Mouse (Mus musculus) cerebral cortex, adult 2 months (tissue): ENCODE results near the gene S1pr5.

Experiments used
- WGBS: fragments of 180-500 bp; shearing (Covaris S2); methylation state at CpG from one replicate; pipeline ENCODE4 v1.1.7; 2018; 5-methylcytosine and 5-hydroxymethylcytosine counted together

Gene S1pr5

GRCm38 (mm10) chr9:21248326-21248725, at the start of gene S1pr5:
Gene S1pr5 (minus strand): TSS chr9:21248443.
- WGBS: 5% methylated on average over 30 of the region's 30 CpGs

DNA sequence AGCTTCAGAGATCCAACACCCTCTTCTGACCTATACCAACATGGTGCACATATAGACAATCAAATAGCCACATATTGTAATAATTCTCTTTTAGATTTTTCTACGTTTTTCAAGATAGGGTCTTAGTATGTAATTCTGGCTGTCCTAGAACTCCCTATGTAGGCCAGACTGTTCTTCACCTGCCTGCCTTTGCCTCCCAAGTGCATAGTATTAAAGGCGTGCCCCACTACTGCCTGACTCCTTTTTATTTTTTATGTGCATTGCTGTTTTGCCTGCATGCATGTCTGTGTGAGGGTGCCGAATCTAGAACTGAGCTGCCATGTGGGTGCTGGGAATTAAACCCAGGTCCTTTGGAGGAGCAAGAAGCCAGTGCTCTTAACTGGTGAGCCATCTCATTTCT, 44.0 kb upstream of the S1pr5 start:
- WGBS: 95% methylated on average over 3 of the region's 3 CpGs

DNA sequence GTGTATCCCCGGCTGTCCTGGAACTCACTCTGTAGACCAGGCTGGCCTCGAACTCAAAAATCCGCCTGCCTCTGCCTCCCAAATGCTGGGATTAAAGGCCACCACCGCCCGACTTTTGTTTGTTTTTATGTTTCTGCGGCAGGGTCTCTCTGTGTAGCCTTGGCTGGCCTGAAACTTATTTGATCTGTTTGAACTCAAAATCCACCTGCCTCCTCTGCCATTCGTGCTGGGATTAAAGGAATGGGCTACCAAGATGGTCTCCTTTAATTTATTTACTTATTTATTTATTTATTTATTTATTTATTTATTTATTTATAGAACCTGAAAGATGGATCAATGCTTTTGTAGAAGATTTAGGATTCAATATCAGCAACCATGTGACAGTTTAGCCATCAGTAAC, 43.6 kb upstream of the S1pr5 start:
- WGBS: 14% methylated on average over 7 of the region's 7 CpGs

DNA sequence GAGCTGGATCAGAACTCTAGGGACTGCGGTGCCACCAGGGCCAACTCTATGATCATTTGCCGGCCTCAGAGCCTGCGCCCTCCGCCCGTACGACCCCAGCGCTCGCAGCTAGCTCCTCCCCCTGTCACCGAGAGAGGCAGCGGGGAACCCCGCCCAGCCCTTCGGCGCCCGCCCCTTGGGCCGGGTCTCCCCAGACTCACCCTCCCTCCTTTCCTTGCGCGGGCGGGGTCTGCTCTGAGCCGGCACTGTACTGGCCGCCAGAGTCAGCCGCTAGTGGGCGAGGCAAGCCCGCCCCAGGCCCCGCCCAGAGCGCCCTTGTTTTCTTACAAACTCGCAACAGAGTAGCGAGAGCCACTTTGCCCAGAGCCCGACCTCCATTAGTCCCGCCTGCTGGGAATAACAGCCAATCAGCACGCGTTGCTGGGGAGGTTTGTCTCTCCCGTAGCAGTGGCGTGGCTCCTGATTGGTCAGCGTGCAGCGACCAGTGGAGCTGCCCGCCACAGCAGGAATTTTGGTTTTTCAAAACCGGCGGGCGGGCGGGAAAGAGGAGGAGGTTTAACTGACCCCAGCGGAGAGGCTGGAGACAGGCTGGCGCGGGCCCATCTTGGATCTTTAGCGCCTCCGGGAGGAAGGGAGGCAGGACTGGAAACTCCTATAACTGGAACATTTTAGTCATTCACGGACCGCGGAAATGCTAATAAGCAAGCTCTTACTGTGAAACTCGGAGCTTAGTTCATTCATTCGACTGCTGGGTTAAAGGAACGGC, 43.0 kb upstream of the S1pr5 start, which contains the start of gene Cdkn2d:
Cdkn2d (minus strand) TSS at position 386 of the 766 bp plus-strand sequence.
- under 1% methylated on average over 50 of the region's 51 CpGs for WGBS

- under 1% methylated on average over 20 of the region's 20 CpGs for WGBS
These were observed 42.3 kb upstream of the S1pr5 start for GRCm38 (mm10) chr9:21290589-21290988.

- WGBS: 76% methylated on average over 2 of the region's 2 CpGs
These were observed 41.1 kb upstream of the S1pr5 start for GRCm38 (mm10) chr9:21289337-21289671.

- 71% methylated on average over 13 of the region's 13 CpGs for WGBS
These were observed 40.4 kb upstream of the S1pr5 start for GRCm38 (mm10) chr9:21288404-21289336.

- WGBS: under 1% methylated on average over 59 of the region's 59 CpGs
These were observed 39.5 kb upstream of the S1pr5 start, which contains the start of gene Kri1 for GRCm38 (mm10) chr9:21287571-21288402. Gene Kri1 (minus strand): TSS chr9:21287969.

- WGBS: 41% methylated on average over 3 of the region's 3 CpGs
These were observed 38.5 kb upstream of the S1pr5 start for GRCm38 (mm10) chr9:21286753-21287152.

GRCm38 (mm10) chr9:21283994-21284393, 35.8 kb upstream of the S1pr5 start:
- 86% methylated on average over 3 of the region's 3 CpGs for WGBS

GRCm38 (mm10) chr9:21283591-21283990, 35.3 kb upstream of the S1pr5 start:
- WGBS: 89% methylated on average over 5 of the region's 5 CpGs

GRCm38 (mm10) chr9:21277776-21278175, 29.5 kb upstream of the S1pr5 start:
- WGBS: 91% methylated on average over 5 of the region's 5 CpGs

DNA sequence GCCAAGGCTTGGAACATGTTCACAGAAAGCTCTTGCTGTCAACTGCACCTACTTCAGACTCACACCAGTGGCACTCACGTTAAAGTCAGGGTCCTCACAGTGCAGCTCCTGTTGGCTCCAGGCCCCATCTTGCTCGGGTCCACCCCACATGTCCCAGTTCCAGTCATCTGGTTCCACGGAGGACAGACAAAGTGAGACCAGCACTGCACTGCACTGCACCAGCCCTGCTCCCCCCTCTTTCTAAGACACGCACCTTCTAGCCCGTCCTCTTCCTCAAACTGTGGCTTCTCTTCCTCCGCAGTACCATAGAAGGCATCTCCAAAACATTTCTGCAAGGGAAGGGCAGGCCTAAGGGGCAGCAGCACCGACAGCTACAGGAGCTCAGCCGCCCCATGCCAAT, 28.1 kb upstream of the S1pr5 start:
- WGBS: 78% methylated on average over 8 of the region's 8 CpGs

DNA sequence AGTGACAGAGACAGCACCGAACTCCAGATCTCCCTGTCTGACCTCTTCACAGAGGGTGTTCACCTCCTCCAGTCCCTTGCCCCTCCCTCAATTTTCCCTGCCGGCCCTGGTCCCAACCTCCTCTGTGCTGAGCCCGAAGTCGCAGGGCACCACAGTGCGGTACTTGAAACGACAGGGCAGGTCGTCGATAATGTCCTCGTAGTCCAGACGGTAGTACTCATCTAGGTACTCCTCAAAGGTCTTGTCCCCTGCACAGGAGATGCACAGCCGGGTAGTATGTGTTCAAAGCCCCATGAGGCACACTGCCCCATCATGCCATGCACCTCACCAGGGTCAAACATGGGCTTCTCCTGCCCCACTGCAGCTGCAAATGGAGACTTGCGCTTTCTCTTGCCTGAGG, 27.5 kb upstream of the S1pr5 start:
- 88% methylated on average over 12 of the region's 12 CpGs for WGBS

- 81% methylated on average over 7 of the region's 7 CpGs for WGBS
These were observed 26.9 kb upstream of the S1pr5 start for GRCm38 (mm10) chr9:21275013-21275710.

DNA sequence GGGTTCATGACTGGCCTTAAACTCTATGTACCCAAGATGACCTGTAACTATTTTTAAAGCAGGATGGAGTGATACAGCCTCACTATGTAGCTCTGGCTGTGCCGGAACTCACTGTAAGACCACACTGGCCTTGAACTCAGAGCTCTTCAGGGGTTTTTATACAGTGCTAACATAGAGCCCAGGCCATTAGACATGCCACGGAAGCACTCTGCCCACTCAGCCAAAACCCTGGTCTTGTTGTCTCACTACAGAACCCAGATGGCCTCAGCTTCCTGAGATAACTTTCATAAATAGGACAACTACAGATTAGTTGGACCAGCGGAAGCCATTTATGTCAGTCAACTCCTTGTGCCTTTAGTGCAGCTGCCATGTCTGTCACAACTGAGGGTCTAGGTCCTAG, 26.1 kb upstream of the S1pr5 start:
- 73% methylated on average over 3 of the region's 3 CpGs for WGBS

DNA sequence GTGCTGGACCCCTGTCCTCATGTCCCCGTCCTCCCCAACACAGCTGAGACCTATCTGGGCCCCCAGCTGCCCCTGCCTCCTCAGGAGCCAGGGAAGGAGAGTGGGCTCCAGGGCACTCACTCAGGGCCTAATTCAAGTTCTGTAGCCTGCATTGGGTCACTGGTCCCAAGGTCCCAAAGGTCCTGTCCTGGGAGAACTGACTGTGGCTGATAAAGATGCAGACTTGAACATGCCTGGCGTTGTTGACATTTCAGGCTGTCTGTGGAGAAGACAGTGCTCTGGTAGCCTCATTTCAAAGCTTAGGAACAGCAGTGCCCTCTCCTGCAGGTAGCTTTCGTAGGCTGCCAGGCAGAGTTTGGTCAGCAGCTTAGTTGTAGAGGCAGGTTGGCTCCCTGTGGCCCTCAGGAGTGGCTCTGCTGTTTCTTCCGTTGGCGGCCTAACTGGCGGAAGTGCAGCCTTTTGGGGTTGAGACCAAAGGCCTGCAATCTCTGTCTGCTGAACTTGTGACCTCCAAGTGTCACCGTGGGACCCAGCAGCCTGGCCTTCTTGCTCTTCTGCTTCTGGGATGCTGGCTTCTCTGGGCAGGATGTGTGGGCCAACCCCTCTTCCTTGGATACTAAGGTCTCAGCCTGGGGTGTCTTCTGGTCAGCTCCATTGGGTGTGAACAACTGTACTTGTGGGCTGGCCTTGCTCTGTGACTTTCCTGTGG, 25.4 kb upstream of the S1pr5 start:
- WGBS: 72% methylated on average over 7 of the region's 7 CpGs

- 81% methylated on average over 8 of the region's 8 CpGs for WGBS
These were observed 24.9 kb upstream of the S1pr5 start for GRCm38 (mm10) chr9:21273094-21273493.

- 90% methylated on average over 9 of the region's 9 CpGs for WGBS
These were observed 24.1 kb upstream of the S1pr5 start for GRCm38 (mm10) chr9:21272391-21272790.

GRCm38 (mm10) chr9:21269590-21269989, 21.3 kb upstream of the S1pr5 start:
- 70% methylated on average over 5 of the region's 5 CpGs for WGBS

DNA sequence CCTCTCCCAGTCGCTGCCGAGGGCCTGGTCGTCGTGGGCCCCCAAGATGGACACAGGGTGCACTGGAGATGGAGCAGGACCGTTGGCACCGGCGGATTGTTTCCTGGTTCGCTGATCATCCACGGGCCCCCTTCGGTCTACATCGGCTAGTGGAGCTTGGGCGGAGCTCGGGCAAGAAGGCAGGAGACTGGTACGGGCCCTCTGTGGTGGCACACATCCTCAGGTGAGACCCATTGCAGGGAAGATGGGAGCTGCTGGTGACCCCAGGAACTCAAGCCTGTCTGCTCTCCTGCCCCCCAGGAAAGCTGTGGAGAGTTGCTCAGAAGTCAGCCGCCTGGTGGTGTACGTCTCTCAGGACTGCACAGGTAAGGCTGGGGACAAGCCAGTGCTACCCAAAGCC, 20.1 kb upstream of the S1pr5 start:
- 95% methylated on average over 16 of the region's 16 CpGs for WGBS
